Mouse (Mus musculus) hematopoietic stem cell, adult 5-6 weeks (primary cell): ENCODE measurements around the gene Cenpp. TPM values are rescaled to one million over a fixed set of nuclear protein-coding genes. Genes with fewer than 3 reads are reported as not detected.

Experiments
- ATAC-seq, 2 experiments: fragments of 125-278 bp in 1 of 2; replicated peaks in 1 of 2; 2 replicates each; pipeline ENCODE4 v1.8.0; 2016 to 2017; ENCODE audit warnings: inconsistent platforms in 2 of 2, mild to moderate bottlenecking in 2 of 2, moderate number of reproducible peaks in 2 of 2, low read depth in 1 of 2, moderate TSS enrichment in 1 of 2; ENCODE audit not compliant: low FRiP score in 2 of 2, poor library complexity in 2 of 2, severe bottlenecking in 2 of 2, insufficient read depth in 1 of 2, low TSS enrichment in 1 of 2
- total RNA-seq: library from RNA; stranded (forward); fragments of 172-1452, 232-1000 nt; gene quantifications from 2 replicates; pipeline ENCODE4 v1.2.3, GENCODE M21; 2017

The Cenpp gene
- total RNA-seq, 1 experiment from 2014 or later: 36.8 TPM

DNA sequence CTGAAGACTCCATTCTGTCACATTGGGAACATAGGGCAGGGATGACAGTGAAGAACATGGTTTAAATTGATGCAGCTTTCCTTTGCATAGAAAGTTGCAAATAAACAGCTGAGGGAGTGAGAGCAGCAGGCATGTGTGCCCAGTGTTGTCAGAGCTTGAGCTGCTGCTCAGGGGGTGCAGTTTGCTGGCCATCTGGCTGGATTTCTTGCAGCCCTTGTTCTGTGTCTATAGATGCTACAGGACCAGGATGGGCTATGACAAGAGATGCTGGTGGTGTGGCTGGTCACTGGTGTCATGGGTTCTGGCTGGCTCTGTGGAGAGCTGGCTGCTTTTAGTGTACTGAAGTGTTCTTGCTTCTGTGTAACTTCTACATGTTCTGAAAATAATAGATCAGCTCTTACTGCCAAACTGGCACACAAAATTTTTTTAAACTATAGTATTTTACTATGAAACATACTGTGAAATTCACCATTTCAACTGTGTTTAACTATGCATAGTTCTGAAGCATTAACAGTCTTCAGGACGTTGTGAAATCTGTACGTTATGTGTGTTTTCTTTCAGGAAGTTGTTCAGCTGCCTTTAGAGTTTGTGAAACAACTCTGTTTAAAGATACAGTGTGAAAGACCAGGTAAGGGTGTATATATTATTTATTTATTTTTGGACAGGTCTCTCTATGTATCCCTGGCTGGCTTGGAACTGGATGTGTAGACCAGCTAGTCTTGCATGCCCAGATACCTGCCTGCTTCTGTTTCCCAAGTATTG, 219.1 kb downstream of the Cenpp start:
- no peak for ATAC-seq

DNA sequence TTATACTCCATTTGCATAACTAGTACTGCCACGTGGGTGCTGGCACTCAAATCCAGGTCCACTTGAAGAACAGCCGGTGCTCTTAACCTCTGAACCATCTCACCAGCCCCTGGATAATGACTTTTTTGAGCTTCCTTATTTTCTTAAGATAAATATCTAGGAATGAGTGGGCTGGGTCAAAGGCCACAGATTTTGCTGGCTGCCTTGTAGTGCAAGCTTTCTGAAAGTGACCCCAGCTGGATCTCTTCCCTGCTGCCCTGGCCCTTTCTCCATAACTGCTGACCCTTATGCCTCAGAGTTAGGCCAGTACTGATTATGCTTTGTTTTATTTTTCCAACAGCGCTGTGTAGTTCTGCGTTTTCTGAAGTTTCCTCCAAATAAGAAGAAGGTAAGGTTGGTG, 222.1 kb downstream of the Cenpp start:
- no peak for ATAC-seq

DNA sequence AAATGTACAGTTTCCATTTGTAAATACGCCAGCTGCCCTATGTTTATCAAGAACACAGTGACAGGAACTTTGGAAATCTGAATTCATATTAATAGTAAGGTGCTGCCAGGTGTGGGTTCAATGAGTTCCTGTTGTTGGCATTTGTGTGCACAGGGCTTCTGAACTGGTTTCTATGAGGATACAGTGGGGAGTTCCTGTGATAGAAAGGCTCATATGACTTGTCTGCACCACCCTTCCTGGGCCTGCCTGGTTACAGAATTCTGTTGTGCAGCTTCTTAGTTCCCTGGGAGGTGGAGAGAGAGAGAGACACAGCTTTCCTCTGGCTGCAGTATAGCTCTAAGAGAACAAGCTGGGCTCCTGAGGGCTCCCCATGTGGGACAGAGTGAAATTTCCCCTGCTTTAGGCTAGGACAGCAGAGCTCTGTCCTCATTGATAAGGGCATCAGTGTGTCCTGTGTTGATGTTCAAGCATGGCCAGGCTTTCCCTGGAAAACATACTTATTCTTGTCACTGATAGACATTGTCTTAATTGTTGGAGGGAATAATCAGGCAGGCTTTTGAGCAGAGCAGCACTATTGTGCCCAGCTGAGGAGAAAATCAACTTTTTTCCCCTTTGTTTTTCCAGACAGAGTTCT, 224.4 kb downstream of the Cenpp start:
- no peak for ATAC-seq

DNA sequence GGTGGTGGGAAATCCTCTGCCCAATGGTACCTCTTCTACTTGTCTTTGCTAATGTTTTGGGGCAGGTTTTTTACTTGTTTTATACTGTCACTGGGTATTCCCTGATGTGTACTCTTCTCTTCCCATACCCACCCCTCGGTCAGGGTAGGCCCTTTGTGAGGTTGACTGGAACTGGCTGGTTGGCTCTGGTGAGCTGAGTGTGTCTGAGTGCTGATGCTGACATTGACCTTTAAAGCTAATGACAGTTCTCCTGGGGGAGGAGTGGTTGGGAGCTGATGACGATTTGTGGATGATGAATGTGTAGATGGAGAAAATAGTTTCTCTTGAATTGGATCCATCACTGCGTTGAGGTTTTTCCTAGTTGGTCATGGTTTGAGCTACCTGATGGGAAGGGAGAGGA, 225.8 kb downstream of the Cenpp start:
- ATAC-seq: no peak

DNA sequence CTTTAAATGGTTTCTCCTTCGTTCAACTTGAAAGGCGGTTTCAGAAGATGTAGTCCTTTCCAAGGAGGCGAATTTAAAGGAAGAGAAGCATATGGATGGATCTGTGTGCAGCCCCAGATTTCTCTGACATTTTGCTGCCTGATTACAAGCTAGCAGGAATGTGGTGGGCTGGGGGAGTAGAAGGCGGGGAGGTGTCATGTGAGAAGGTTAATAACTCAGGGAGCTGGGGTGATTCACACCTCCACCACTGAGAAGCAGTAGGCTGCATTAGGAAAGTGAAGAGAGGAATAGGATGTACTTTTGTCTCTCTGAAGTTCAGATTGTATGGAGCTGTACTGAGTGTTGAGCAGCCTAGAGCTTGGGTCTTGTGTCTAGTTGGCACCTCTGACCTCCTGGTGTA, 230.6 kb downstream of the Cenpp start:
- ATAC-seq: no peak

DNA sequence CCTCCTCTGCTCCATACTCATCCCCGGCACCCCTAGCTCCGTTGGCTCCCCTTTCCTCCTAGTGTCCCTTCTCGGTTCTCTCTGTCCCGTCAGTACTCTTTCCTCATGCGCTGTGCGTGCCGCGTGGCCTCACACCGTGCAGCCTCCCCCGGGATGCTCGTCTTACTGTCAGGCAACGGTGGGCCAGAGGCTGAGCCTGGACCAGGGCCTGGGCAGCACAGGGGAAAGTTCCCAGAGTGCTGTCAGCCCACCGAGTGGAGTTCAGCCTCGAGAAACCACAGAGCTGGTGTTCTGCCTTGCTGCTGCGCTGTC, 231.0 kb downstream of the Cenpp start:
- ATAC-seq: peak in 1 of 2 experiments; percentile 11; a peak in 2 of 4 replicates

DNA sequence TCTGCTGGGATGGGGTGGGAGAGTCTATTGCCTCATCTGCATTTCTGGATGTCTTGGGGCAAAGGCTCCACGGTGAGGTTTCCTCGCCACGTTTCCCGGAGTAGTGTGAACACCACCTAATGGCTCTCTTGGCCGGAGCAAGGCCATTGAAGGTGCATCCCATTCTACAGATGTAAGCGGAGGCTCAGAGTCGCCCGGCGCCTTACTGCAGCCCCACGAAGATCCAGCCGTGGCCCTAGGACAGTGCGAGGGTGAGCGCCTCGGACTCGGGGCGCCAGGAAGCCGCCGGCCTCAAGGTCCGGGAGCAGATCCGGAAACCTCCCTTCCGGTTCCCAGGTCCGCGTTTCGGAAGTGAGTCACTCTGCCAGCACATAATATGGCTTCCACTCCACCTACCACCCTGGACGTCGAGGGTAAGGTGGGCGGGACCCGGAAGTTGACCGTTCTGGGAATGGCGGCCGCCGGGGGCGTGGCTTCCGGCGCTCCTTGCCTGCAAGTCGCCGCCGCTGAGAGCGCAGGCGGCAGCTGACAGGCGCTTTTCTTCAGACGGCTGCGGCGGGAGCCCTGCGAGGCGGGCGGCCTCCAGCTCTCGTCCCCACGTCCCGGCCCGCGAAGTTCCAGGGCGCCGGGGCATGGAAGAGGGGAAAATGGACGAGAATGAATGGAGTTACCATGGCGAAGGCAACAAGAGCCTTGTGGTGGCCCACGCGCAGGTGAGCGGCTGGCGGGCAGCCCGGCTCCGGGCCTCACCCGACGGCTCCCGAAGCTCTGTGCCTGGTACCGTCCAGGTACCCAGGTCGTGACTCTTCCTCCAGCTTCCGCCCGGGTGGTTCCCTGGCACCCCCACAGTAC, 231.6 kb downstream of the Cenpp start, which contains the start of gene Ippk:
Gene Ippk (plus strand): TSS at position 496 of the 852 bp plus-strand sequence.
- ATAC-seq: peak; percentile 94 to 98

Other genes starting within 250 kb of the Cenpp start
- gene Ippk, start 231.5 kb downstream of the Cenpp start, total RNA-seq: 11.0 and 12.2 TPM in 2 replicates
- gene Tes3-ps, start 159.5 kb downstream of the Cenpp start, total RNA-seq: 4.7 and 10.5 TPM in 2 replicates
- gene Ecm2, start 148.0 kb downstream of the Cenpp start, total RNA-seq: 0.25 and 0.69 TPM in 2 replicates
- gene Aspn, start 108.3 kb downstream of the Cenpp start, total RNA-seq: not detected in 2 replicates
- gene Omd, start 70.3 kb downstream of the Cenpp start, total RNA-seq: not detected in 2 replicates
- gene Ogn, start 44.7 kb downstream of the Cenpp start, total RNA-seq: 0.38 TPM in 1 of 2 replicates, not detected in the other
- gene Nol8, start 293 bp upstream of the Cenpp start, total RNA-seq: 51.5 and 76.6 TPM in 2 replicates
- 52.3 and 63.5 TPM in 2 replicates for gene Iars, start 29.3 kb upstream of the Cenpp start, total RNA-seq
- not detected in 2 replicates for gene Gm30302, start 146.2 kb upstream of the Cenpp start, total RNA-seq